Mouse (Mus musculus) liver, postnatal 0 days (tissue): Measurements from ENCODE around the gene Ifitm1. TPM values are rescaled to one million over a fixed set of nuclear protein-coding genes. Genes with fewer than 3 reads are reported as not detected.

Experiments
- ATAC-seq: fragments of 200-750 bp; cut with Nextera tagmentation; 2 replicates; pipeline ENCODE4 v1.8.0; 2017; ENCODE audit warnings: mild to moderate bottlenecking, moderate library complexity
- DNase-seq: peaks from one replicate; pipeline ENCODE4 v3.0.0-alpha.2; 2016
- H3K27ac ChIP-seq: fragments of 300-500 bp; sonication (generic); 2 replicates; pipeline ENCODE4 v1.5.1; 2014; ENCODE audit warnings: antibody characterized with exemption, moderate library complexity, mild to moderate bottlenecking, low read depth
- H3K27me3 ChIP-seq: fragments of 300-500 bp; sonication (generic); 2 replicates; pipeline ENCODE4 v1.6.1; 2014; ENCODE audit warnings: low read length, control low read depth, mixed read lengths; ENCODE audit not compliant: insufficient read depth
- H3K36me3 ChIP-seq: fragments of 300-500 bp; sonication (generic); replicated peaks from 2 replicates; pipeline ENCODE4 v1.6.1; 2014; ENCODE audit warnings: mild to moderate bottlenecking, control low read depth, low read length, moderate library complexity, mixed read lengths; ENCODE audit not compliant: insufficient read depth
- H3K4me1 ChIP-seq: fragments of 300-500 bp; sonication (generic); 2 replicates; pipeline ENCODE4 v1.6.1; 2014; ENCODE audit warnings: antibody characterized with exemption, mild to moderate bottlenecking, control low read depth; ENCODE audit not compliant: insufficient read depth
- H3K4me2 ChIP-seq: fragments of 300-500 bp; sonication (generic); 2 replicates; pipeline ENCODE4 v1.6.1; 2014; ENCODE audit warnings: low read depth, mild to moderate bottlenecking, low read length, moderate library complexity, mixed read lengths
- H3K4me3 ChIP-seq: fragments of 300-500 bp; sonication (generic); 2 replicates; pipeline ENCODE4 v1.5.1; 2014; ENCODE audit warnings: low read depth, low read length
- H3K9ac ChIP-seq: fragments of 300-500 bp; sonication (generic); replicated peaks from 2 replicates; pipeline ENCODE4 v1.6.1; 2014; ENCODE audit warnings: mild to moderate bottlenecking, moderate library complexity
- H3K9me3 ChIP-seq: fragments of 300-500 bp; sonication (generic); 2 replicates; pipeline ENCODE4 v1.6.1; 2016; ENCODE audit warnings: mild to moderate bottlenecking, control low read depth, low read length, mixed read lengths
- CTCF ChIP-seq: sonication (generic); IDR thresholded peaks from 2 replicates; pipeline ENCODE4 v1.5.1; 2016; ENCODE audit warnings: antibody characterized with exemption, low read depth
- EP300 ChIP-seq: IDR thresholded peaks from 2 replicates; pipeline ENCODE4 v1.6.1; 2016; ENCODE audit warnings: antibody characterized with exemption, low read depth, mild to moderate bottlenecking
- WGBS: fragments of 180-500 bp; shearing (Covaris S2); extraction: QIAGEN DNeasy Blood & Tissue Kit; methylation state at CpG from one replicate; pipeline ENCODE4 v1.1.7; 2014; ENCODE audit not compliant: insufficient replicate concordance; 5-methylcytosine and 5-hydroxymethylcytosine counted together
- polyA plus RNA-seq: library from polyadenylated mRNA; unstranded; fragments of >200 nt; fragmentation: Nextera tagmentation; extraction: Ambion mirVana; gene quantifications from 2 replicates; pipeline ENCODE4 v1.2.1, GENCODE M21; 2015

Gene Ifitm1
- polyA plus RNA-seq, 1 experiment from 2014 or later, result 38.6 TPM

DNA sequence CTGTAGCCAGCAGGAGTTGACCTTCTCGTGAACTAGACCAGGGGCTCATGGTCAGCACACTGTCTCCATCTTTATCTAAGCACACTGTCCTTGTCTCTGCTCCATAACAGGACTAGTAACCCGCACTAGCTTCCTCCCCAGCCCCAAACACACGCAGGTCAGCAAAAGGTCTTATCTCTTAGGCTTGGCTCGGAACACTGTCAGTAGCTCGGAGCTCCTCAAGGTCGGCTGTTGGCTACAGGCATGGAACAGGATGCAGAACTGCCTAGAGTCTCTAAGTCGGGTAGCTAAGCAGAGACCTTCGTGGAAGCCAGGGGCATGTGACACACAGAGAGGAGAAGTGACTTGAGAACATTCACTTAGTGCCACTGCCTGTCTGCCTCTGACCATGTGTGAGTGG, 18.9 kb upstream of the Ifitm1 start:
- no peaks in the 10 kb centered on the region for H3K27me3 ChIP-seq
- TF ChIP-seq EP300, result peak; percentile 42; the same call in 1 of the 2 replicates
- no peak for TF ChIP-seq CTCF
- 44% methylated on average over 8 of the region's 8 CpGs for WGBS
- H3K27ac ChIP-seq, result peak overlapping the region; percentile 75; the same call in 1 of the 2 replicates
- ATAC-seq, result peak; percentile 41
- no peak overlapping the region for H3K4me2 ChIP-seq
- DNase-seq, result no peak
- no peak overlapping the region for H3K9ac ChIP-seq
- peaks cover 42% of the 10 kb centered on the region for H3K36me3 ChIP-seq
- peaks cover 22% of the 10 kb centered on the region for H3K4me1 ChIP-seq
- H3K4me3 ChIP-seq, result no peak overlapping the region
- H3K9me3 ChIP-seq, result no peaks in the 10 kb centered on the region

DNA sequence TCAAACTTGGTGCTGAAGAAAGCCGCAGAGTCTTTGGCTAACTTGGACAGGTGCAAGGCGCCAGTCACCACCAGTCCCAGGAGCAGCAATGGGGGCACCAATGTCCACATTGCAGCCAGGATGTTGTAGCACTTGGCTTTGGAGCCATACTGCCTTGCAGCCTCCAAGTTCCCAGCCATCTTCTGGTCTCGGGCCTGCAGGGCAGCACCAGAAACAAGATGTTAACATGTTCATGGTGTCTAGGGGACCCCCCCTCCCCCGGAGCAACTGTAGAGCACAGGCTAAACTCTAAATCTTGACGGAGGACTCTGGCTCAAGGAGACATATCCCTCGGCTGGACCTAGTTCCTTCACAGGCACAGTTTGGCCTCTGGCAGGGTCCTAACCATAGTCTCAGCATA, 17.8 kb upstream of the Ifitm1 start:
- no peak for TF ChIP-seq EP300
- TF ChIP-seq CTCF, result no peak
- H3K27ac ChIP-seq, result peak overlapping the region; percentile 62
- WGBS, result 79% methylated on average over 6 of the region's 6 CpGs

GRCm38 (mm10) chr7:140949824-140950530, 17.0 kb upstream of the Ifitm1 start, which contains the start of gene Ifitm5:
Gene Ifitm5, minus strand, starts transcription at chr7:140950291.
- Histone ChIP-seq H3K9me3 (no peaks in the 10 kb centered on the region), H3K9ac (0 out of 2 replicates have a peak within 1 kb of the TSS, but pooled peaks have one; percentile 7), H3K27ac (peak within 1 kb of the TSS; percentile 67), H3K36me3 (peaks cover 41% of the 10 kb centered on the region), H3K4me3 (no peak within 1 kb of the TSS), H3K4me2 (no peak within 1 kb of the TSS), H3K4me1 (peaks cover 29% of the 10 kb centered on the region), H3K27me3 (no peaks in the 10 kb centered on the region)
- no peak for TF ChIP-seq EP300
- TF ChIP-seq CTCF, result no peak
- ATAC-seq, result no peak
- 83% methylated on average over 16 of the region's 16 CpGs for WGBS
- no peak for DNase-seq

More for the DNA sequence above, 17.8 kb upstream of the Ifitm1 start:
- H3K27me3 ChIP-seq, result no peaks in the 10 kb centered on the region
- no peak for DNase-seq
- H3K36me3 ChIP-seq, result peaks cover 42% of the 10 kb centered on the region
- no peak overlapping the region for H3K4me3 ChIP-seq
- no peak overlapping the region for H3K4me2 ChIP-seq
- no peak overlapping the region for H3K9ac ChIP-seq
- no peaks in the 10 kb centered on the region for H3K9me3 ChIP-seq
- peaks cover 26% of the 10 kb centered on the region for H3K4me1 ChIP-seq
- no peak for ATAC-seq

DNA sequence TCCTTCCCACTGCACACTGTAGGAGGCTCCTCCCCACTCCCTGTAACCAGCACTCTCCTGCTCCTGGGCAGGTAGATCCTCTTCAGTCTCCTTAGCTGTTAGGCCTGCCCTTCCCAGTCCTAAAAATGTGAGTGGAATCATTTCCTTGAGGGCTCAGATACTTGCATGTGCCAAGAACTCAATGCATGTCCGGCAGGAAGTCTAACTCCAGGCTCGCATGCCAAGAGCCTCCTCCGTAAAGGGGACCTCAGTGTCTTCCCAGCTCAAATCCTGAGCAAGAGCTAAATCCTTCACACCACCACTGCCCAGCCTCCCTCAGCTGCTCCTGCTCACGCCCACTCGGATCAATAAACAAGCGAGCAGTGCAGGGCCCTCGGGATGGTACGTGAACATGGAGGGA, 16.0 kb upstream of the Ifitm1 start:
- Histone ChIP-seq H3K27me3 (no peaks in the 10 kb centered on the region), H3K4me1 (peaks cover 31% of the 10 kb centered on the region), H3K27ac (peak overlapping the region; percentile 67), H3K9me3 (no peaks in the 10 kb centered on the region), H3K4me3 (no peak overlapping the region), H3K4me2 (no peak overlapping the region), H3K36me3 (peaks cover 30% of the 10 kb centered on the region), H3K9ac (0 out of 2 replicates have a peak overlapping the region, but pooled peaks have one; percentile 7)
- DNase-seq (no peak), ATAC-seq (no peak)
- TF ChIP-seq CTCF (no peak), EP300 (no peak)
- WGBS, result 63% methylated on average over 8 of the region's 8 CpGs

DNA sequence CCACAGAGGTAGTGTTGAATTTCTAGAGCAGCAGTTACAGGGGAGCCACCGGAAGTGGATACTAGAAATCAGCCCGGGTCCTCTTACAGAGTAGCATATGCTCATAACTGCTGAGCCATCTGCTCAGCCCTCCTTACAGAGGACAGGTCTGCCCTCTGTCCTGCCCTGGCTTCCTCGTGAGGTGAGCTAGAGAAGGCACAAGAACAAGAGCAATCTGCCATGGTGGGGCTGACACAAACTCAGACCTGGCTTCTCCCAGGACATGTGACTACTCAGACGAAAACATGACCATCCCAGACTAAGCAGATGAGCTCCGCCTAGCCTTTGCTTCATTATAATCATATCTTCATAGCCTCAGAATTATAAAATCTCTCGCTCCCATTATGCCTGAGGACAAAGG, 15.3 kb upstream of the Ifitm1 start:
- Histone ChIP-seq H3K9ac (no peak overlapping the region), H3K36me3 (peaks cover 27% of the 10 kb centered on the region), H3K4me2 (no peak overlapping the region), H3K4me1 (peaks cover 34% of the 10 kb centered on the region), H3K4me3 (no peak overlapping the region), H3K27me3 (no peaks in the 10 kb centered on the region), H3K9me3 (no peaks in the 10 kb centered on the region), H3K27ac (no peak overlapping the region)
- WGBS, result 63% methylated on average over 6 of the region's 6 CpGs
- ATAC-seq (no peak), DNase-seq (no peak)
- TF ChIP-seq EP300, result no peak
- TF ChIP-seq CTCF, result no peak

DNA sequence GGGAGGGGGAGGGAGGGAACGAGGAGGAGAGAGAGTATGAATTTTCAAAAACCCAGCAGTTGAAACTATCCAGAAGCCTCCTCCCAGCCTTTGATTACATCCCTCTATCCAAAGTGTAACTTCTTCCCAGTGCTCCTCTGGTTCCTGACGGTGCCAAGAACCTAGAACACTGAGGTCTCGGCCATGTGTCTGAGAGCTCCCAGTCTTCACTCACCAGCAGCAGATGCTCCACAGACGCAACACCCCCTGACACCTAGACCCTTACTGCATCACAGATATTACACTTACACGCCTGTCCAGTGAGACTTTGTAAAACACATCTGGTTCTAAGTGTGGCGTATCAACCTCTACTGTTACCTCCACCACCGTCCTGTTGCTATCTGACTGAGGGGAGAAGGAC, 14.6 kb upstream of the Ifitm1 start:
- peaks cover 34% of the 10 kb centered on the region for H3K4me1 ChIP-seq
- TF ChIP-seq EP300, result no peak
- no peak for TF ChIP-seq CTCF
- no peak overlapping the region for H3K9ac ChIP-seq
- peak overlapping the region; percentile 22; the same call in 1 of the 2 replicates for H3K27ac ChIP-seq
- peak overlapping the region; percentile 80; the same call in 1 of the 2 replicates for H3K4me2 ChIP-seq
- no peak for ATAC-seq
- H3K9me3 ChIP-seq, result no peaks in the 10 kb centered on the region
- peaks cover 27% of the 10 kb centered on the region for H3K36me3 ChIP-seq
- WGBS, result 65% methylated on average over 7 of the region's 7 CpGs
- no peak overlapping the region for H3K4me3 ChIP-seq
- H3K27me3 ChIP-seq, result no peaks in the 10 kb centered on the region
- DNase-seq, result no peak
